Mouse (Mus musculus) small intestine, adult 2 months (tissue): Measurements from ENCODE around the gene Gm10220. TPM values are rescaled to one million over a fixed set of nuclear protein-coding genes. Genes with fewer than 3 reads are reported as not detected.
"Not testable (repeated sequence)": the region's sequence is repeated elsewhere in the genome, so short reads cannot be mapped to it uniquely, and the experiment has no call there.

ENCODE experiments used
- H3K27ac ChIP-seq: fragments of 200-500 bp; 2 replicates; pipeline ENCODE4 v1.5.1; 2012; ENCODE audit warnings: low read depth, low read length, control low read depth, inconsistent platforms; ENCODE audit not compliant: insufficient read depth
- H3K27me3 ChIP-seq: fragments of 200-500 bp; 2 replicates; pipeline ENCODE4 v1.6.1; 2012; ENCODE audit warnings: mild to moderate bottlenecking, moderate library complexity, low read length, inconsistent platforms; ENCODE audit not compliant: control insufficient read depth, insufficient read depth
- H3K36me3 ChIP-seq: fragments of 200-500 bp; 2 replicates; pipeline ENCODE4 v1.6.1; 2012; ENCODE audit warnings: mild to moderate bottlenecking, low read length, control low read depth, inconsistent platforms; ENCODE audit not compliant: control insufficient read depth, insufficient read depth
- H3K4me1 ChIP-seq: fragments of 200-500 bp; 2 replicates; pipeline ENCODE4 v1.6.1; 2012; ENCODE audit warnings: low read length, inconsistent platforms, mixed read lengths; ENCODE audit not compliant: control insufficient read depth, insufficient read depth, insufficient read length
- H3K4me3 ChIP-seq: fragments of 200-500 bp; 2 replicates; pipeline ENCODE4 v1.5.1; 2012; ENCODE audit warnings: low read depth, mild to moderate bottlenecking, control low read depth, inconsistent platforms, low read length, moderate library complexity
- CTCF ChIP-seq: fragments of 200-500 bp; IDR thresholded peaks from 2 replicates; pipeline ENCODE4 v1.5.1; 2012; ENCODE audit warnings: low read depth, mild to moderate bottlenecking, control low read depth, inconsistent platforms, low read length, moderate library complexity, mixed read lengths; ENCODE audit not compliant: insufficient replicate concordance, insufficient read length; ENCODE audit errors: extremely low read depth
- POLR2A ChIP-seq: fragments of 200-500 bp; IDR thresholded peaks from 2 replicates; pipeline ENCODE4 v1.6.1; 2012; ENCODE audit warnings: low read depth, mild to moderate bottlenecking, control low read depth, inconsistent platforms, low read length, moderate library complexity
- WGBS: fragments of 180-500 bp; shearing (Covaris S2); methylation state at CpG from one replicate; pipeline ENCODE4 v1.1.7; 2018; 5-methylcytosine and 5-hydroxymethylcytosine counted together
- polyA plus RNA-seq: library from polyadenylated mRNA; depleted of rRNA; stranded (reverse); fragments of >200 nt; gene quantifications from 2 replicates; pipeline ENCODE4 v1.2.3, GENCODE M21; 2012; rRNA removed

Gene Gm10220
- not detected in 2 replicates for polyA plus RNA-seq

DNA sequence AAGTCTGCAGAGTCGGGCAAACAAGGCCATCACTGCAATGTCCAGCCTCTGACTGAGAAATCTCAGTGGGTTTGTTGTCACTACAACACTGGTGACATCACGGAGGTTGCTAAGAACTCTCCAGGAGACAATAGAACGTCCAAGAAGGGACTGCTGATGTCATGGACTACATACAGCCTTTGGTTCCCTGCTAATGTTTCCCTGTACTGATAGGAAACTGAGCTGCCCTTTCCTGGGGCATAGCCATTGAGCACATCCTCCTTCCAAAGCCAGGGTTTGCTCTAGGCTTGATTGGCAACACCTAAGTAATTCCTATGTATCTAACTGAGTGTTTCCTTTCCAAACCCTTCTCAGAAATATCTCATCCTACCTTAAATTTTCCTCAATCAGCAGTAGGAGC, at the start of gene Gm10220:
Gene Gm10220, minus strand, starts transcription at position 101 of the 400 bp plus-strand sequence.
- no CpG with 5 or more reads among the region's 3 CpGs for WGBS

DNA sequence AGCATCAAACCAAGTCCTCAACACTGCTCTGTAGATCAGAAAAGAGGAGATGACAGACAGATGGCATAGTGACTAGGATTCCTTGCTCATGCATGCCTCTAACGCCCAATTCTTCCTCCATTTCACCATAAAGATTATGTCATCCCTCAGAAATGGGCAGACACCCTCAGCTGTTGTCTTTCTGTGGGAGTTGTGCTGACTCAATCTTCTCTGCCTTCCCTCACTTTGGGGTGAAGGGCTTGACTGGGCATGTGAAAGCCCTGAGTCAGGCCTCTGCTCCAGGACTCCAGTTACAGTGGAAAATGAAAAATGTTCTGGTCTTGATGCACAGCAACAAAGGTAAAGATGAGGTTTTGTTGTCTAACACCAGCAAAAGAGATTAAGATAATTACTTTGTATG, 48.6 kb upstream of the Gm10220 start:
- Histone ChIP-seq H3K4me3 (no peak overlapping the region), H3K36me3 (no peaks in the 10 kb centered on the region), H3K27me3 (no peaks in the 10 kb centered on the region), H3K4me1 (no peaks in the 10 kb centered on the region), H3K27ac (no peak overlapping the region)
- 65% methylated on average over 1 of the region's 1 CpGs for WGBS
- TF ChIP-seq CTCF, result no peak
- TF ChIP-seq POLR2A, result no peak

More for the DNA sequence above, at the start of gene Gm10220:
- not testable (repeated sequence) for H3K27ac ChIP-seq, H3K4me3 ChIP-seq, H3K4me1 ChIP-seq, H3K27me3 ChIP-seq, H3K36me3 ChIP-seq

DNA sequence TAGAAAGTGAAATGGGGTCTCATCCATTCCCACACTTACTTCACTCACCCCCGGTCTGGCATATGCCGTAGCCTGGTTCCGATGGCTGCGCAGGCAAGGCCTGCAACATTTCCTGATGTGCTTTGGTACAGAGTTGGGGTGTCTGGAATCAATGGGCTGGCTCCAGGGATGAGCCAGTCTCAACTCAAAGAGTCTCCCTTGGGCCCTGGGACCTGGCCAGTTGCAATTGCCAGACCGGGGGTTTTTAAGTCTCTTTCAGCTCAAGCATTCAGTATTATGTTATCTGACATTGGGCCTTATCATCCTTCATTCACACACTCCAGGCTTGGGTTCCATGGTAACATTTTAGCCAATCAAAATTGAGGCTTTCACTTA, 44.6 kb upstream of the Gm10220 start:
- H3K36me3 ChIP-seq, result no peaks in the 10 kb centered on the region
- H3K4me3 ChIP-seq, result no peak overlapping the region
- no peaks in the 10 kb centered on the region for H3K4me1 ChIP-seq
- 78% methylated on average over 5 of the region's 5 CpGs for WGBS
- no peak for TF ChIP-seq POLR2A
- no peak for TF ChIP-seq CTCF
- no peaks in the 10 kb centered on the region for H3K27me3 ChIP-seq
- H3K27ac ChIP-seq, result no peak overlapping the region

DNA sequence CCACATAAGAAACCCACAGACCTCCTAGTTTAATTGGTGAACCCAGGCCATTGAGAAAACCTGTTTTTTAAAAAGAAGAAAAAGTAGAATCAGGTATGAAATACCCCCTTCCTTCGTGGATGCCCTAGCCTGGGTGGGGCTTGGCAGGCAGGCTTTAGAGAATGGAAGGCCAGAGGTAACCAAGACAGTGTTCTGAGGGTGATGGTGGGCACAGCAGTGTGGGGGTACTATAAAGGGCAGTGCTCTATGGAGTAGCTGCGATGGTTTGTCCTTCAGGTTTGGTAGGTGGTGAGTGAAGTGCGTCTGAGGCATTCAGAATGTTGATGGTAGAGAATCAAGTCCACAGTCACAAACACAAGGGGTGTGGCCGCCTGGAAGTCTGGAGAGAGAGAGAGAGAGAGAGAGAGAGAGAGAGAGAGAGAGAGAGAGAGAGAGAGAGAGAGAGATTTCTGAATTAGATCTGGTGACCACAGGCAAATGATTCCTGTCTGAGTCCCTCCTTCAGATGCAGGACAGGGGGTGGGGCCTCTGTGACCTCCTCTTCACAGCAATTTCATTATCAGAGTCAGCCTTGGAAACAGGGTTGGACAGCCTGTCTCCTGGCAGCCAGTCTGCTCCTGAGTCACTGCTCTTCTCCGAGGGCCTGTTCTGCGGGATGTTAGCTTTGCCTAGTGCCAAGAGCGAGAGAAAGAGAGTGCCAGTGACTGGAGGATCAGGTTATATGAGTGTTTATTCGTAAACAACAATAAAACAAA, 44.0 kb upstream of the Gm10220 start:
- H3K36me3 ChIP-seq, result no peaks in the 10 kb centered on the region
- TF ChIP-seq POLR2A (no peak), CTCF (no peak)
- 50% methylated on average over 8 of the region's 8 CpGs for WGBS
- no peak overlapping the region for H3K27ac ChIP-seq
- H3K4me1 ChIP-seq, result no peaks in the 10 kb centered on the region
- H3K27me3 ChIP-seq, result no peaks in the 10 kb centered on the region
- H3K4me3 ChIP-seq, result no peak overlapping the region

DNA sequence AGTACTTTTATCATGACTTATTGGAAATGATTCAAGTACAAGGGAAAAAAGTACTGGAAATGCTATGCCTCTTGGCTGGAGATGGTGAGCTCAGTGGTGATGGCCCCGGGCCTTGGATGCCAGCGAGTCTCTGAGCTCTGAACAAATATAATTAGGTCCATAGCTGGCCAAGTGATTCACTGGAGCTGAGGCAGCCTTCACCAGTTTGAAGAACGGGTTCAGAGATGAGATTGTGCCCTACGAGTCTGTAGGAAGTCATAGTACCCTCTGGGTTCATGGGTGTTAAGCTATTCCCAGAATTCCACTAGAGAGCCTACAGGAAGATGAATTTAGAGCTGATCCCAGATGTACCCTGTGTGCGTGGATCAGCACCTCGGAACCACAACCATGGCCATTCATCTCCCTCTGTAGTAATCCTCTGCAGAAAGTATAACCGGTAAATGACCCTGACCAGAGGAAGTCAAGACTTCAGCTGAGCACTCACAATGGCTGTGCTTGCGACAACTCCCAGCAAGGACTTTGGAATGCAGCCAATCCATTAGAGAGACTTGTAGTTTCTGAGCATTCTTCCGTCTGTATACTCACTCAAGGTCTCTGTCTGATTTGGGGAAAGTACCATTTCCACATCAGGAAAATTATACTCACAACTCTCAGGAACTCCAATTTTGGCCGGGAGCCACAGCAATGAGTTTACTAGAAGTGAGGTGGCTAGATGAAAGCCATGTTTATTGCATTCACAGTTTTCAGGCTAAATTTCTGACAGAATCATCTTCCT, 36.4 kb upstream of the Gm10220 start:
- WGBS, result 71% methylated on average over 10 of the region's 10 CpGs
- Histone ChIP-seq H3K4me1 (no peaks in the 10 kb centered on the region), H3K36me3 (no peaks in the 10 kb centered on the region), H3K27ac (no peak overlapping the region), H3K4me3 (no peak overlapping the region), H3K27me3 (no peaks in the 10 kb centered on the region)
- no peak for TF ChIP-seq CTCF
- no peak for TF ChIP-seq POLR2A

DNA sequence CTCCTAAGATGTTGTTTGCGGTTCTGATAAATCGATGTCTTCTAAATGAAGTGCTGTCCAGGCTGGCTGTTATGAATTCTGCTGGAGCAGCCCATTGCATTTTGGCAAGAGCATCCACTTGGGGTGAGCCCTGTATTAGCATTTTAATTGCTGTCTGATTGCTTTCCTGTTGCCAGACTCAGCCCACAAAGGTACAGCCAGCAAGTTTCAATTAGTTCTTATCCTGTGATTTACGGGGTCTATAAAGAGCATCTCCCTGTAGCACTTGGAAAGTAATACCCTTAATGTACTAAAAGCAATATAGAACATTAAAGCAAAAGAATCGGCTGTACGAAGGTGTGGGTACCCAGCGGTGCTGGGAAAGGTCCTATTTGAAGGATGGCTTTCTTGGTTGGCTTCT, 21.7 kb upstream of the Gm10220 start:
- Histone ChIP-seq H3K4me3 (no peak overlapping the region), H3K4me1 (no peaks in the 10 kb centered on the region), H3K36me3 (no peaks in the 10 kb centered on the region), H3K27me3 (no peaks in the 10 kb centered on the region), H3K27ac (no peak overlapping the region)
- 86% methylated on average over 6 of the region's 6 CpGs for WGBS
- TF ChIP-seq CTCF (no peak), POLR2A (no peak)

DNA sequence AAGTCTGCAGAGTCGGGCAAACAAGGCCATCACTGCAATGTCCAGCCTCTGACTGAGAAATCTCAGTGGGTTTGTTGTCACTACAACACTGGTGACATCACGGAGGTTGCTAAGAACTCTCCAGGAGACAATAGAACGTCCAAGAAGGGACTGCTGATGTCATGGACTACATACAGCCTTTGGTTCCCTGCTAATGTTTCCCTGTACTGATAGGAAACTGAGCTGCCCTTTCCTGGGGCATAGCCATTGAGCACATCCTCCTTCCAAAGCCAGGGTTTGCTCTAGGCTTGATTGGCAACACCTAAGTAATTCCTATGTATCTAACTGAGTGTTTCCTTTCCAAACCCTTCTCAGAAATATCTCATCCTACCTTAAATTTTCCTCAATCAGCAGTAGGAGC, 16.0 kb downstream of the Gm10220 start, which contains the start of gene 5031410I06Rik:
Gene 5031410I06Rik, minus strand, starts transcription at position 101 of the 400 bp plus-strand sequence.
- not testable (repeated sequence) for H3K27ac ChIP-seq, H3K27me3 ChIP-seq, H3K4me3 ChIP-seq, H3K36me3 ChIP-seq, H3K4me1 ChIP-seq
- no CpG with 5 or more reads among the region's 3 CpGs for WGBS

DNA sequence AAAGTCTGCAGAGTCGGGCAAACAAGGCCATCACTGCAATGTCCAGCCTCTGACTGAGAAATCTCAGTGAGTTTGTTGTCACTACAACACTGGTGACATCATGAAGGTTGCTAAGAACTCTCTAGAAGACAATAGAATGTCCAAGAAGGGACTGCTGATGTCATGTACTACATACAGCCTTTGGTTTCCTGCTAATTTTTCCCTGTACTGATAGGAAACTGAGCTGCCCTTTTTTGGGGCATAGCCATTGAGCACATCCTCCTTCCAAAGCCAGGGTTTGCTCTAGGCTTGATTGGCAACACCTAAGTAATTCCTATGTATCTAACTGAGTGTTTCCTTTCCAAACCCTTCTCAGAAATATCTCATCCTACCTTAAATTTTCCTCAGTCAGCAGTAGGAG, 32.0 kb downstream of the Gm10220 start, which contains the start of gene Gm10471:
Gene Gm10471, minus strand, starts transcription at position 101 of the 400 bp plus-strand sequence.
- H3K27me3 ChIP-seq, H3K36me3 ChIP-seq, H3K4me1 ChIP-seq, H3K4me3 ChIP-seq, H3K27ac ChIP-seq: not testable (repeated sequence)
- 39% methylated on average over 1 of the region's 1 CpGs for WGBS

DNA sequence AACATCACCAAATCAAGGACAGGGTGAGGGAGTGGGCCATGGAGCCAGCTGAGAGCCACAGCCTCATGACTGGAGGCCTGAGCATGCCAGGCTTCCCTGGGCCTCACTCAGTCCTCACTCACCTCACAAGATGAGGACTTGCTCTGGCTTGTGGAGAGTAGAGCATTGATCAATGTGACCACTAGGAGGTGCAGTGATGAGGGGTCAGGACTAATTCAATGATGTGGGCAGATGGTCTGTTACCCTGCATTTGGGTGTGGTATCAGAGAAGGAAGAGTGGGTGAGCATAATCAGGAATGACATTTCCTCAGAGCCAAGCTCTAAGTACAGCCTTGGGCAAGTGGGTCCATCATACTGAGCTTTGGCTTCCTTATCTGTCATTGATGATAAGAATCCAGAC, 42.2 kb downstream of the Gm10220 start:
- H3K27me3 ChIP-seq, H3K27ac ChIP-seq, H3K4me1 ChIP-seq, H3K4me3 ChIP-seq, H3K36me3 ChIP-seq: not testable (repeated sequence)
